Mouse (Mus musculus): ENCODE measurements around the gene Mdn1. TPM values are rescaled to one million over a fixed set of nuclear protein-coding genes. Genes with fewer than 3 reads are reported as not detected.

The Mdn1 gene
- total RNA-seq, 2 experiments from 2014 or later, result 12.8 to 17.1 TPM

DNA sequence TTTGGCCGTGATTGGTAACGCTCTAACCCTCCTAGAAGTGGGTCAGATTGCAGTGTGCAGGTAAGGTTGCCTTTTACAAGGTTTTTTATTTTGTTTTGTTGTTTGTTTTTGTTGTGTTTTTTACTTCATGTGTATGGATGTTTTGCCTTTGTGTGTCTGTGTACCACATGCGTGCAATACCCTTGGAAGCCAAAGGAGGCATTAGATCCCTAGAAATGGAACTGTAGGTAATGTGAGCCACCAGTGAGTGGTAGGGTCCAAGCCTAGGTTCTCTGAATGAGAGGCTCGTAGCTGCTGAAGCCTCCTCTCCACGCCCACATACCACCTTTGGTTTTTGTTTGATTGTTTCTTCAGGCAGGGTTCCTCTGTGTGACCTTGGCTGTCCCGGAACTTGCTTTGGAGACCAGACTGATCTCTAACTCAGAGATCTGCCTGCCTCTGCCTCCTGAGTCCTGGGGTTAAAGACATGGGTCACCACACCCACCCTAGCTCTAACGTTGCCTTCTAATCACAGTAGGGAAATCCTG is 113.4 kb downstream of the Mdn1 start:
- intact Hi-C loops (cut with DNase I), result no loop called here
- DNase-seq, result no peak

DNA sequence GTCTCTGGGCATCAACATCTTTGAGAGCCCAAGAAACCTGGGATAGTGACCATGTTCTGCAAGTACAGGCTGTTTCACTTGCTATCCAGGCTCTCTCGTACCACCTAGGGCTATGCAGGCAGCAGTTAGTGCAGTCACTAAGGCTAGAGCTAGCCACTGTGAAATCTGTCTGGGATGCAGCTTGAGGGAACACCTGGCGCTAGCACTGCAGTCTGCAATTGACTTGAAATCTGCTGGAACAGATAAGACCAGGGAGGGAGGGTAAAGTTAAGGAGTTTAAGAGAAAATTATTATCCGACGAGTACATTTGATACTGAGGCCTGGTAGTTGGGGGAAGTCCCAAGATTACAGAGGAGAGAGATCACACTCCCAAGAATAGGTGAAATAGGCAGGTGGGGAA is 123.1 kb downstream of the Mdn1 start:
- intact Hi-C loops (cut with DNase I), result no loop called here
- no peak for DNase-seq

DNA sequence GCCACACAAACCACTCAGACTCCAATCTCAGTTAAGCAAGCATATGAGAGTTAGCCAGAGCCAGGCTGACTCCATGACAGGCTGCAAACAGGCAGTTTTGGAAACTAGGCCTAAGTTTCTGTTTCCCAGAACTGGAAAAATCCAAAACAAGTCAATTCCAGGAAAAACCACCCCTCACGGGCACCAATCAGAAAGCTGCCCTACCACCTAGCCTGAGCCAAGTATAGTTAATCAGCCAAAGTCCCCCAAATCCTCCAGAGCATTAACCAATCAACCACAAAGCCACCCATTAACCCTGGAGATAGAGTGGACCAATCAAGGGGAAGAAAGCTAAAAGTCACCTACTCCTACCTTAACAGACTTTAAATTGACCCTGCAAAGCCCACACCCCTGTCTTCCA is 130.2 kb downstream of the Mdn1 start:
- DNase-seq, result no peak
- intact Hi-C loops (cut with DNase I), result no loop called here

DNA sequence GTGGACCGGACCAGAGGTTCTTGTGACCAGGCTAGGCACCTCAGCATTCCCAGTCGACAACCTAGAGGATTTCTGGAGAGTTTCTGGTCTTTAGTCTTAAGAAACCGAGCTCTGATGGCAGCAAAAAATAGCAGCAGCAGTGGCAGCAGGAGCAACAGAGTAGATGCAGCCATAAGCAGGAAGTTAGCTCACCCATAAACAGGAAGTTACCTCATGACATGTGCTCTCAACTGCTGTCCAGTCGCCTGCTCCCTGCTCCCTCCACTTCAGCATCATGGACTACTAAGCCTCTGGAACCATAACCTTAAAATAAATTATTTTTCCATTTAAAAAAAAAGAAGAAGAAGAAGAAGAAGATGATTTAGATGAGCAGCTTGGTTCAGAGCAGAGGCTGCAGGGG is 132.1 kb downstream of the Mdn1 start:
- intact Hi-C loops (cut with DNase I), result no loop called here
- DNase-seq, result no peak

DNA sequence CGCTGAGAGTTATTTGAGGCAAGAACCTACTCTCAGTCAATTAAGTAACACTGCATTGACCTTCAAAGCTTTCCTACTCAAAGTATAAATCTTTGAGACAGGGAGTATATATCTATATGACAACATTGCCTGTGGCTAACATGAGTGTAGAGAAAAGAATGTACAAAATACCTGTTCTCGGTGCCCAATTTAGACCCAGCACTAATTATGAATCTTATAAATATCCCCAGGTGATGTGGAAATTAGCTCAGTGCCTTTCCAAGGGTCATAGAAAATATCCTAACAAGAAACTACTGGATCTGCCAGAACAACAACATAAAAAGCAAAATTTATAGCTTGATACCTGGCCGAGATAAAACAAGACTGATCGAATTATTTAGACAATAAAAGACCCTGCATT is 142.1 kb downstream of the Mdn1 start:
- no peak for DNase-seq
- intact Hi-C loops (cut with DNase I), result no loop called here

DNA sequence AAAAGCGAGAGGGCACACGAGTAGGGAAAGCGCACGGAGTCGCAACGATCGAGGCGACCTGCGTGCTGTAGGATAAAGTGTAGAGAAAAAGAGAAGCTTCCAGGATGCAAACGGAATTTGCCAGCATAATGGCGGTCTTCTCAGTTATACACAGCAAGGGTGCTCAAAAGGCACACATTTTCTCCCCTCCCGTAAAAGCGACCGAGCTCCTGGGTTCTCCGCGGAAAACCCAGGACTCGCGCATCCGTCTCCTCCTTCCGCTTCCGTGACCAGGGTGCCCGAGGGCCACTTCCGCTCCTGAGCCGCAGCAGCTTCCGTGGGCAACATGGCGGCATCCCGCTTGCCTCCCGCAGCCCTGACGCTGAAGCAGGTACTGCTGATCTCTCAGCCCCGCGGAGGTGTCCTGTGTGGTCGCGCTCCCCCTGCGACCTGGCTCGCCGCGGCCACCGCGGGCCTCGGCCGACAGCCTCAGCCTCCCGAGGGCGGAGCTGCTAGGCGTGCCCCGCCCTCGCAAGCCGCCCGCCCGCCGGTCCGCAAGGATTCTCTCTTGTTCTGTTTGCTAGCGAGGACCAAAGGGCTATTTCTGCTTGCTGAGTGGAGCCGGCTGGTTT is 143.2 kb downstream of the Mdn1 start, which contains the start of gene Lyrm2:
TSS of gene Lyrm2 (plus strand) at position 288 of the 611 bp plus-strand sequence.
- peak; percentile 83 to 89 for DNase-seq
- intact Hi-C loops (cut with DNase I), result loop anchor here (1.0 kb wide), 1 partner anchor 150 kb away; the partner anchor contains the start of gene Ankrd6

DNA sequence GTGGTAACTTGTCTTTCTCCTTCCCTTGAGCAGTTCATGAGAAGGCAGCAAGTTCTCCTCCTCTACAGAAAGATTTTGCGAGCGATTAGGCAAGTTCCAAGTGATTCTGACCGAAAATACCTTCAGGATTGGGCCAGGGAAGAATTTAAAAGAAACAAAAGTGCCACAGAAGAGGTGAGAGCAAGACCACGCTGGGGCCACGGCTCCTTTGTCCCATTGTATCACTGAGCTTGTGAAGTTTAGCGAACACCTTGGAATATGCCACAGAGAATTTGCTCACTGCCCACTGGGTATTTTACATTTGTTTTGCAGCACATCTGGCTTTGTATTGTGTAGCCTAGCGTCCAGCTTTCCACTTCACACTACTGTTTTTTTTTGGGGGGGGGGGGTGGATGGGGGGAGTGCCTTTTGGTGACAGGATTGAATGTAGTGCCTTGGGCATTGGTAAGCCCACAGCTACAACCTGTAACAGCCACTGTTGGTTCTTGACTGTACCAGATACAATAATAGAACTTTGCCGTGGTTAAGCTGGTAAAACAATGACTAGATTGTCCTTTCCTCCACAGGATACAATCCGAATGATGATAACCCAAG is 143.8 kb downstream of the Mdn1 start:
- intact Hi-C loops (cut with DNase I), result loop anchor here (1.0 kb wide), 1 partner anchor 150 kb away; the partner anchor contains the start of gene Ankrd6
- peak in 1 of 2 experiments; percentile 3 for DNase-seq

DNA sequence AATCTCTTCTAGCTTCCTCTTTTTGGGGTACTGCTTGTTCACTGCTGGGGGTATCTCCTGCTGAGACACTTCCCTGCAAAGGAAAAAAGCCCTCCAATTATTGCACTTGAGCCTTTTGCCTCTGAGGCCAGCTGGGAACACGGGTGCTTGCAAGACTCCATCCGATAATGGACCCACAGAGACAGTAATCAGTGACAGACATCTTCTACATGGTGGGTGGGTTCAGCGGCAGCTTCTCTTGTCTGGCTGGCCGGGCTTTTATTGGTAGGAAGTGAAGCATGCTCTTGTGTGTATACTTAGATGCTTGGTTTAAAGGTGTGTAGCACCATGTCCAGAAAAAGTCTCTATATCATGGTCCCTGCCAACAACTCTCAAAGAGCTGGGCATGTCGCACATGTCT is 160.6 kb downstream of the Mdn1 start:
- intact Hi-C loops (cut with DNase I), result no loop called here
- DNase-seq, result no peak

DNA sequence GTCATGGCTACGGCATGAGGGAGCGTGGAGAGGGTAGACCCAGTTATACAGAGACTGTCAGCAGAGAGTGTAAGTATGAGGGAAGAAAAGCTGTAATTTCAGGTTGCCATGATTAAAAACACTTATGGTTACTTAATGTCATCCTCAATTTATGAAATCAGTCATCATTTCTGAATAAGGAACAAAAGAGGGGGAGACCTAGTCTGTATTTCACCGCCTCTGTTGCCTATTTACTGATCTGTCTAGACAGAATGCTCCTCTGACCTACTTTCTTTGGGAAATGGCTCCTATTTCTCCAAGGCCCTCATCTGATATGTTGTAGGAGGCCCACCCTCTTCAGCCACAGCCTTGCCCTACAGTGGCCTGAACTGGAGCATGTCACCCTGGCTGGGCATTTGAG is 163.8 kb downstream of the Mdn1 start:
- DNase-seq, result no peak
- intact Hi-C loops (cut with DNase I), result no loop called here

DNA sequence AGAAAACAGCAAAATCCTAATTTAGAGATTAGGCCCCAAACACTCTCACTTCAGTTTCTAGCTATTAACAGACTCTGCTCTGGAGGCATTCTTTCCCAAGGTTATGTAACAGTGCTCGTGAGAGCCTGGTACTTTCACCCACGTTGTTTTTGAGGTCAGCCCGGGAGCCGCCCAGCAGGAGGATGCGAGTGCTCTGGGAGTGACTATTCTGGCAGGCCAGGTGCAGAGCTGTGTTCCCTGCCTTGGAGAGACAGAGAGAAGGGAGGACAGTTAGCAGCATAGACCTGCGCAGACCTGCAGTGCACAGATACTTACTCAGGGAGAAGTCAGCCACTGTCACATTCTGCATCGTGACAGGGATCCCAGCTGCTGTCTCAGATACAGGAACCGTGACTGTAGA is 167.3 kb downstream of the Mdn1 start:
- no peak for DNase-seq

More for the DNA sequence above, 167.3 kb downstream of the Mdn1 start:
- intact Hi-C loops (cut with DNase I), result no loop called here

Other genes with a start within 250 kb of the Mdn1 start
- gene Gja10, start 54.4 kb upstream of the Mdn1 start, total RNA-seq (2021), result not detected
- gene Casp8ap2, start 41.7 kb upstream of the Mdn1 start, total RNA-seq (2021), result 1 to 10 TPM; 7.2 to 9.0 TPM
- gene Lyrm2, start 143.1 kb downstream of the Mdn1 start, total RNA-seq (2021), result 10 to 100 TPM; 43.4 to 50.9 TPM